Mouse (Mus musculus): ENCODE results near the gene Pdgfra. TPM values are rescaled to one million over a fixed set of nuclear protein-coding genes. Genes with fewer than 3 reads are reported as not detected.

Pdgfra gene
- polyA plus RNA-seq, 1 experiment = 16.3 TPM

DNA sequence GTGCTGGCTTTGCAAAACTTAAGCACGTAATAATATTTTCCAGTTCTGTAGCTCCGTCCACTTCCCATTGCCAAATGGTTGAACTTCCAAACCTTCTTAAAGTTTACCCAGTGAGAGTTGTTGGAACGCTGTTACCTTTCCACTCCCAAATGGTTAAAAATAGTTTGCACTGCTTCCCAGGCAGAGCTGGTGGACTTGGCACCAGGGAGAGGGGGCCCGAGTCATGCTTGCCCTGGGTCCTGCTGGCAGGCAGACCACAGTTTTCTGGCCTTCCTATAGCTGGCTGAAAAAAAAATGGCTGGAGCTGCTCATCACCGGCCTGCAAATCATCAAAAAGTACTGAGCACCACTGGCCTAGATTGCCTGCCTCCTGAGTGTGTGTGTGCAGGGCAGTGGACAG, 32.0 kb downstream of the Pdgfra start:
- DNase-seq (ENCODE audit: low read depth) = no peak
- TF ChIP-seq POLR2A (IDR thresholded peaks at IDR 0.05; ENCODE audit: borderline replicate concordance, extremely low read depth, insufficient read depth, insufficient read length, poor library complexity, severe bottlenecking) = no peak
- no peak for TF ChIP-seq CTCF (IDR thresholded peaks at IDR 0.05; ENCODE audit: borderline replicate concordance, extremely low read depth, insufficient read depth, insufficient read length)

DNA sequence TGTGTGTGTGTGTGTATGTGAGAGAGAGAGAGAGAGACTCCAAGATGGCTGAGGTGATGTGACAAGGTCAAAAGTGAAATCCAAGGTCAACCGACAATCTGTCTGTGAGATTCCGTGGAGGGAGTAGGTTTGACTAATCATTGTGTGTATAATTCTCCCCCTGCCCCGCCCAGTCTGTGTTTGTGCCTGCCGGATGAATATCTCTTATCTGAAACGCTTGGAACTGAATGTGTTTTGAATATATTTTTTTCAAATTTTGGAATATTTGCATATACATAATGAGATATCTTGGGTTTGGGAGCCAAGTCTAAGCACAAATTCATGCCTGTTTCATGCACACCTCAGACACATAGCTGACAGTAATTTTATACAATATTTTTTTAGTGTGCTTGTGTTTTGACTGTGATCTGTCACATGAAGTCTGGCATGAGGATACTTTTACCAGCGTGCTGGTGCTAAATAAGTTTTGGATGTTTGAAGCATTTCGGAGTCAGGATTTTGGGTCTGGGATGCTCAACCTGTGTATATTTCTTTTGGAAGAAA, 32.7 kb downstream of the Pdgfra start:
- no peak for TF ChIP-seq CTCF (IDR thresholded peaks at IDR 0.05; ENCODE audit: borderline replicate concordance, extremely low read depth, insufficient read depth, insufficient read length)
- no peak for TF ChIP-seq POLR2A (IDR thresholded peaks at IDR 0.05; ENCODE audit: borderline replicate concordance, extremely low read depth, insufficient read depth, insufficient read length, poor library complexity, severe bottlenecking)
- DNase-seq (ENCODE audit: low read depth) = peak; percentile 41

DNA sequence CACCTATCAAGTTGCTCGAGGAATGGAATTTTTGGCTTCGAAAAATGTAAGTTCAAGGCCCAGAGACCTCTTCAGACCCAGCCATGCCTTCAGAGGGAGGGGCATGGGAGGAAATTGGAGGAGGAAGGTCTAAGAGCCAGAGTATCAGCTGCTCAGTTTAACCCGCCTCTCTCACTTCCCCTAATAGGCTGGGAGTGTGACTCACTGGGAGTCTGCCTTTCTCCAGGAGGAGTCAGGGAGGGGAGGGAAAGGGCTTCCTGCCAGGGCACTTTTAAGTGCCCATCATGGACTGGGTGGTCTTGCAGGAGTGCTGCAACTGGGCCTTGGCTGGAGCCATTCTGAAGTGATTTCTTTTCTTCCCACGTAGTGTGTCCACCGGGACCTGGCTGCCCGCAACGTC, 33.5 kb downstream of the Pdgfra start:
- no peak for DNase-seq (ENCODE audit: low read depth)
- TF ChIP-seq POLR2A (IDR thresholded peaks at IDR 0.05; ENCODE audit: borderline replicate concordance, extremely low read depth, insufficient read depth, insufficient read length, poor library complexity, severe bottlenecking) (no peak), CTCF (IDR thresholded peaks at IDR 0.05; ENCODE audit: borderline replicate concordance, extremely low read depth, insufficient read depth, insufficient read length) (no peak)

GRCm38 (mm10) chr5:75189319-75189987, 37.4 kb downstream of the Pdgfra start:
- peak; percentile 71 for DNase-seq (ENCODE audit: low read depth)

GRCm38 (mm10) chr5:75193107-75193506, 41.0 kb downstream of the Pdgfra start:
- TF ChIP-seq CTCF (IDR thresholded peaks at IDR 0.05; ENCODE audit: borderline replicate concordance, extremely low read depth, insufficient read depth, insufficient read length) (no peak), POLR2A (IDR thresholded peaks at IDR 0.05; ENCODE audit: borderline replicate concordance, extremely low read depth, insufficient read depth, insufficient read length, poor library complexity, severe bottlenecking) (no peak)

More at GRCm38 (mm10) chr5:75189319-75189987, 37.4 kb downstream of the Pdgfra start:
- TF ChIP-seq CTCF (IDR thresholded peaks at IDR 0.05; ENCODE audit: borderline replicate concordance, extremely low read depth, insufficient read depth, insufficient read length) = no peak
- TF ChIP-seq POLR2A (IDR thresholded peaks at IDR 0.05; ENCODE audit: borderline replicate concordance, extremely low read depth, insufficient read depth, insufficient read length, poor library complexity, severe bottlenecking) = no peak

GRCm38 (mm10) chr5:75198413-75198812, 46.3 kb downstream of the Pdgfra start:
- DNase-seq (ENCODE audit: low read depth) = peak; percentile 53
- TF ChIP-seq POLR2A (IDR thresholded peaks at IDR 0.05; ENCODE audit: borderline replicate concordance, extremely low read depth, insufficient read depth, insufficient read length, poor library complexity, severe bottlenecking) (no peak), CTCF (IDR thresholded peaks at IDR 0.05; ENCODE audit: borderline replicate concordance, extremely low read depth, insufficient read depth, insufficient read length) (no peak)

More at GRCm38 (mm10) chr5:75193107-75193506, 41.0 kb downstream of the Pdgfra start:
- no peak for DNase-seq (ENCODE audit: low read depth)

- peak; percentile 74 for DNase-seq (ENCODE audit: low read depth)
- peak; percentile 16; the same call in 1 of the 2 replicates for TF ChIP-seq CTCF (IDR thresholded peaks at IDR 0.05; ENCODE audit: borderline replicate concordance, extremely low read depth, insufficient read depth, insufficient read length)
- TF ChIP-seq POLR2A (IDR thresholded peaks at IDR 0.05; ENCODE audit: borderline replicate concordance, extremely low read depth, insufficient read depth, insufficient read length, poor library complexity, severe bottlenecking) = no peak
Measured at GRCm38 (mm10) chr5:75199698-75200365, 47.7 kb downstream of the Pdgfra start.

GRCm38 (mm10) chr5:75200366-75200724, 48.3 kb downstream of the Pdgfra start:
- TF ChIP-seq POLR2A (IDR thresholded peaks at IDR 0.05; ENCODE audit: borderline replicate concordance, extremely low read depth, insufficient read depth, insufficient read length, poor library complexity, severe bottlenecking) (no peak), CTCF (IDR thresholded peaks at IDR 0.05; ENCODE audit: borderline replicate concordance, extremely low read depth, insufficient read depth, insufficient read length) (no peak)
- no peak for DNase-seq (ENCODE audit: low read depth)

- no peak for DNase-seq (ENCODE audit: low read depth)
- TF ChIP-seq POLR2A (IDR thresholded peaks at IDR 0.05; ENCODE audit: borderline replicate concordance, extremely low read depth, insufficient read depth, insufficient read length, poor library complexity, severe bottlenecking) = no peak
- no peak for TF ChIP-seq CTCF (IDR thresholded peaks at IDR 0.05; ENCODE audit: borderline replicate concordance, extremely low read depth, insufficient read depth, insufficient read length)
Measured at GRCm38 (mm10) chr5:75207905-75208304, 55.8 kb downstream of the Pdgfra start.

GRCm38 (mm10) chr5:75209966-75210365, 57.9 kb downstream of the Pdgfra start:
- TF ChIP-seq POLR2A (IDR thresholded peaks at IDR 0.05; ENCODE audit: borderline replicate concordance, extremely low read depth, insufficient read depth, insufficient read length, poor library complexity, severe bottlenecking) = no peak
- TF ChIP-seq CTCF (IDR thresholded peaks at IDR 0.05; ENCODE audit: borderline replicate concordance, extremely low read depth, insufficient read depth, insufficient read length) = peak; percentile 39; the same call in 1 of the 2 replicates
- peak; percentile 71 for DNase-seq (ENCODE audit: low read depth)

GRCm38 (mm10) chr5:75214520-75214919, 62.4 kb downstream of the Pdgfra start:
- TF ChIP-seq POLR2A (IDR thresholded peaks at IDR 0.05; ENCODE audit: borderline replicate concordance, extremely low read depth, insufficient read depth, insufficient read length, poor library complexity, severe bottlenecking) (no peak), CTCF (IDR thresholded peaks at IDR 0.05; ENCODE audit: borderline replicate concordance, extremely low read depth, insufficient read depth, insufficient read length) (peak; percentile 63; the same call in 1 of the 2 replicates)
- peak; percentile 81 for DNase-seq (ENCODE audit: low read depth)
